Mouse (Mus musculus): ENCODE results near the gene Cytl1.

Cytl1 gene

GRCm38 (mm10) chr5:37769031-37769430 lies 33.7 kb downstream of the Cytl1 start:
- DNase-seq (ENCODE audit: low spot score in 2 of 2), result no peak

- DNase-seq (ENCODE audit: low spot score in 2 of 2), result no peak
These were observed 35.6 kb downstream of the Cytl1 start for GRCm38 (mm10) chr5:37770870-37771269.

GRCm38 (mm10) chr5:37774011-37774410 lies 38.7 kb downstream of the Cytl1 start:
- no peak for DNase-seq (ENCODE audit: low spot score in 2 of 2)

- no peak for DNase-seq (ENCODE audit: low spot score in 2 of 2)
These were observed 40.4 kb downstream of the Cytl1 start for GRCm38 (mm10) chr5:37775681-37776080.

- no peak for DNase-seq (ENCODE audit: low spot score in 2 of 2)
These were observed 48.0 kb downstream of the Cytl1 start for GRCm38 (mm10) chr5:37783306-37783705.

- DNase-seq (ENCODE audit: low spot score in 2 of 2), result no peak
These were observed 49.6 kb downstream of the Cytl1 start for GRCm38 (mm10) chr5:37784847-37785391.
